ENCODE assay signal across 9 mouse cellular contexts in genomic region chr6:140995340-140996135, GRCm38 (mm10).
DNase-seq lines count a peak whose midpoint lies in the region; ATAC-seq lines count a peak whose summit lies in the region.
"Had no signal": no experiment of that assay in that cellular context is flagged by ENCODE, and none has a peak within 500 bp of the region (broad histone marks: within the 10 kb centered on the region; RNA-seq: fewer than 3 reads in every experiment).

No protein-coding gene starts in this region.

- H3K36me3 ChIP-seq in midbrain, embryonic 12.5 days, result no peaks in the 10 kb centered on the region
- H3K36me3 ChIP-seq: limb, embryonic 12.5 days had no signal

- DNase-seq in kidney, postnatal 4 days, result peak; percentile 57 to 63
- DNase-seq in kidney, adult 9 months, result no peak
- peak; percentile 18 to 38 for DNase-seq in cerebellum, postnatal 36 days
- DNase-seq in heart, postnatal 14 days, result peak; percentile 15 to 43
- DNase-seq in layer of hippocampus, adult 9-11 months, result no peak
- no peak for DNase-seq in layer of hippocampus, adult 18-20 months (ENCODE audit: low spot score in 2 of 2)
- no peak for DNase-seq in frontal cortex, postnatal 14 days (ENCODE audit: low spot score in 2 of 2)

- H3K27ac ChIP-seq in midbrain, embryonic 12.5 days (replicated peaks), result peak overlapping the region; percentile 58
- H3K27ac ChIP-seq: limb, embryonic 12.5 days had no signal

- H3K4me1 ChIP-seq in midbrain, embryonic 12.5 days, result peaks cover 12% of the 10 kb centered on the region; the same call in 1 of the 2 replicates
- H3K4me1 ChIP-seq: limb, embryonic 12.5 days had no signal

- H3K4me3 ChIP-seq in midbrain, embryonic 12.5 days, result no peak overlapping the region
- H3K4me3 ChIP-seq: limb, embryonic 12.5 days had no signal

- H3K4me2 ChIP-seq in midbrain, embryonic 12.5 days (replicated peaks), result no peak overlapping the region
- H3K4me2 ChIP-seq: limb, embryonic 12.5 days had no signal

- 39% methylated on average over 14 of the region's 14 CpGs for WGBS in midbrain, embryonic 12.5 days

- no peaks in the 10 kb centered on the region for H3K9me3 ChIP-seq in midbrain, embryonic 12.5 days

- H3K27me3 ChIP-seq in midbrain, embryonic 12.5 days, result no peaks in the 10 kb centered on the region
- H3K27me3 ChIP-seq: limb, embryonic 12.5 days had no signal

- ATAC-seq in midbrain, embryonic 12.5 days (ENCODE audit: low FRiP score, low read depth), result peak; percentile 72

- H3K9ac ChIP-seq in midbrain, embryonic 12.5 days (replicated peaks), result no peak overlapping the region
- H3K9ac ChIP-seq: limb, embryonic 12.5 days had no signal

- intact Hi-C loops in heart, postnatal 14 days (cut with DNase I), result no loop called here

Comparison
In these comparisons a context has a peak if more than half of its experiments do, and no peak if none do; other contexts are left out.
1. DNase-seq: peak in kidney, postnatal 4 days (2 of 2), cerebellum, postnatal 36 days (2 of 2) and heart, postnatal 14 days (2 of 2); none in kidney, adult 9 months (single experiment), layer of hippocampus, adult 9-11 months (single experiment), layer of hippocampus, adult 18-20 months (0 of 2) and frontal cortex, postnatal 14 days (0 of 2).